Mouse (Mus musculus): Measurements from ENCODE around the gene Rtp2.

DNA sequence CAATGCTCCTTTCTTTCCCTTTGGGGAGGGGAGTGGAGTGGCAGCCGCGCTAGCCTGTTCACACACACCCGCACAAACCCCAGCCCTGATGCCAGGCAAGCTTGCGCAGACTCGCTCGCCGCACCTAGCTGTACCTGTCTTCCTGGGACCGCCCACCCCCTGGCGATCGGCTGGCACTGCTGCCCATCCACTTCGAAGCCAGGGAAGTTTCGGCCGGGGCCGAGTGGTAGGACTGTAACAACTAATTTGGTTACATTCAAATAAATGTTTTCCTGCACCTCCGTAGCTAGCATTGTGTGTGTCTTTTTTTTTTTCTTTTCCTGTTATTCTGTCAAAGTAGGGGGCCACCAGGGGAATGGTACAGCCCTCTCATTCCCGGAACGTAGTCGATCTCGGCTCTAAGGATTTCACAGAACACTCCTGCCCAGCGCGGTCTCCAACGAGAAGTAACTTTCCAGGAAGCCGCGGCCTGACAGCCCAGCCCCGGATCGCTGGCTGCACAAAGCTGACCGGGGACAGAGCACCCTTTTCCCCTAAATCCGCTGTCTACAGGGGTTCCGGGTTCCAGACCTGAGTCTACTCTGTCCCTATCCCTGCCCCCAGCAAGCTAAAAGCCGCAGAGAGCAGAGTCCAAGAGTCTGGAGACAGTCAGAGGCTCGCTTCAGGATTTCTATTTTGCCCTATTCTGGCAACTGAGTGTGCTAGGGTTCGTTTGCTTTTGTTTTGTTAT, 49.0 kb upstream of the Rtp2 start:
- TF ChIP-seq CTCF (conservative IDR thresholded peaks at IDR 0.05; ENCODE audit: low read length) (no peak), NANOG (IDR thresholded peaks at IDR 0.05; ENCODE audit: borderline replicate concordance, low read length) (no peak)

Measured in E14TG2a.4 (cell line).